Mouse (Mus musculus): Measurements from ENCODE around the gene Bag1.

DNA sequence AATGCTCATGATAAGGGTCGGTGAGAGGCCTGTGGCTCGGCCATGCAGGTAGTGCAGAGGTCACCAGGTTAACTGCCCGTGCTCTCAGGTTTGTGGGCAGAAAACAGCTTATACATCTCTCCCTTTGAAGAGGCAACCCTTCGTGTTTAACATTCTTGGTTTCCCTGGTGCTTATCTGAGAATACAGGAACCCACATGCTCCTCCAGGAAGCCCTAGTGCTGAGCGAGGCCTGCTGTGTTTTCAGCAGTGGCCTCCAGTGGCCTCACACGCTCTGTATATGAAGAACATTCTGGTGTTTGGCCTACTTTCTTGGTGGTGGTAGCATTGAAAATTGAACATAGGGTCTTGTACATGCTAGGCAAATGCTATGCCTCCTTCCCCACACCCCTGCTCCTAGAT, 7.8 kb upstream of the Bag1 start:
- TF ChIP-seq CTCF (IDR thresholded peaks at IDR 0.05) (no peak), POLR2A (IDR thresholded peaks at IDR 0.05; ENCODE audit: insufficient read depth, low read depth, low read length) (no peak), EP300 (IDR thresholded peaks at IDR 0.05; ENCODE audit: insufficient read depth, low read depth, low read length) (no peak)
